Mouse (Mus musculus): ENCODE data around the gene Laptm5. TPM values are rescaled to one million over a fixed set of nuclear protein-coding genes. Genes with fewer than 3 reads are reported as not detected.

Laptm5 gene
- polyA plus RNA-seq, 1 experiment from 2014 or later: 91.2 TPM

GRCm38 (mm10) chr4:130914527-130914926 is 1.6 kb downstream of the Laptm5 start:
- peaks cover 6% of the 10 kb centered on the region for H3K4me1 ChIP-seq (ENCODE audit: control insufficient read depth, low read depth, low read length)
- H3K27ac ChIP-seq (ENCODE audit: low read length): no peak overlapping the region
- H3K36me3 ChIP-seq (ENCODE audit: control insufficient read depth, insufficient read depth): no peaks in the 10 kb centered on the region
- no peak overlapping the region for H3K9ac ChIP-seq (ENCODE audit: low read depth, low read length)
- H3K27me3 ChIP-seq (ENCODE audit: control insufficient read depth, insufficient read depth, low read depth, low read length): no peaks in the 10 kb centered on the region
- no peaks in the 10 kb centered on the region for H3K9me3 ChIP-seq (replicated peaks; ENCODE audit: control insufficient read depth, low read length)
- H3K4me3 ChIP-seq (ENCODE audit: low read depth, low read length): peak overlapping the region; percentile 46
- no peak for ATAC-seq (ENCODE audit: low read depth)
- WGBS (ENCODE audit: insufficient replicate concordance): 16% methylated on average over 7 of the region's 7 CpGs
- peak overlapping the region; percentile 17 for H3K4me2 ChIP-seq (ENCODE audit: low read depth, low read length)

- 18% methylated on average over 12 of the region's 12 CpGs for WGBS (ENCODE audit: insufficient replicate concordance)
- peaks cover 6% of the 10 kb centered on the region for H3K4me1 ChIP-seq (ENCODE audit: control insufficient read depth, low read depth, low read length)
- H3K9ac ChIP-seq (ENCODE audit: low read depth, low read length): no peak overlapping the region
- H3K9me3 ChIP-seq (replicated peaks; ENCODE audit: control insufficient read depth, low read length): no peaks in the 10 kb centered on the region
- H3K4me2 ChIP-seq (ENCODE audit: low read depth, low read length): peak overlapping the region; percentile 22
- no peaks in the 10 kb centered on the region for H3K36me3 ChIP-seq (ENCODE audit: control insufficient read depth, insufficient read depth)
- H3K27me3 ChIP-seq (ENCODE audit: control insufficient read depth, insufficient read depth, low read depth, low read length): no peaks in the 10 kb centered on the region
- H3K27ac ChIP-seq (ENCODE audit: low read length): no peak overlapping the region
- ATAC-seq (ENCODE audit: low read depth): no peak
- H3K4me3 ChIP-seq (ENCODE audit: low read depth, low read length): peak overlapping the region; percentile 46
Measured at GRCm38 (mm10) chr4:130915006-130915667, 2.2 kb downstream of the Laptm5 start.

GRCm38 (mm10) chr4:130915668-130916035 is 2.7 kb downstream of the Laptm5 start:
- peak overlapping the region; percentile 22; the same call in 1 of the 2 replicates for H3K4me2 ChIP-seq (ENCODE audit: low read depth, low read length)
- peak overlapping the region; percentile 46; the same call in 1 of the 2 replicates for H3K4me3 ChIP-seq (ENCODE audit: low read depth, low read length)
- no peaks in the 10 kb centered on the region for H3K27me3 ChIP-seq (ENCODE audit: control insufficient read depth, insufficient read depth, low read depth, low read length)
- no peak for ATAC-seq (ENCODE audit: low read depth)
- peaks cover under 1% of the 10 kb centered on the region for H3K4me1 ChIP-seq (ENCODE audit: control insufficient read depth, low read depth, low read length)
- H3K9ac ChIP-seq (ENCODE audit: low read depth, low read length): no peak overlapping the region
- H3K27ac ChIP-seq (ENCODE audit: low read length): no peak overlapping the region
- no peaks in the 10 kb centered on the region for H3K9me3 ChIP-seq (replicated peaks; ENCODE audit: control insufficient read depth, low read length)
- WGBS (ENCODE audit: insufficient replicate concordance): 31% methylated on average over 7 of the region's 7 CpGs
- H3K36me3 ChIP-seq (ENCODE audit: control insufficient read depth, insufficient read depth): no peaks in the 10 kb centered on the region

- no peak overlapping the region for H3K4me2 ChIP-seq (ENCODE audit: low read depth, low read length)
- H3K27me3 ChIP-seq (ENCODE audit: control insufficient read depth, insufficient read depth, low read depth, low read length): no peaks in the 10 kb centered on the region
- no peak overlapping the region for H3K9ac ChIP-seq (ENCODE audit: low read depth, low read length)
- no peak for ATAC-seq (ENCODE audit: low read depth)
- H3K27ac ChIP-seq (ENCODE audit: low read length): no peak overlapping the region
- no peaks in the 10 kb centered on the region for H3K9me3 ChIP-seq (replicated peaks; ENCODE audit: control insufficient read depth, low read length)
- no peak overlapping the region for H3K4me3 ChIP-seq (ENCODE audit: low read depth, low read length)
- H3K36me3 ChIP-seq (ENCODE audit: control insufficient read depth, insufficient read depth): no peaks in the 10 kb centered on the region
- H3K4me1 ChIP-seq (ENCODE audit: control insufficient read depth, low read depth, low read length): peaks cover 3% of the 10 kb centered on the region
- WGBS (ENCODE audit: insufficient replicate concordance): 51% methylated on average over 7 of the region's 7 CpGs
Measured at GRCm38 (mm10) chr4:130916639-130917038, 3.7 kb downstream of the Laptm5 start.

GRCm38 (mm10) chr4:130917564-130917963 is 4.6 kb downstream of the Laptm5 start:
- WGBS (ENCODE audit: insufficient replicate concordance): 56% methylated on average over 4 of the region's 4 CpGs
- H3K4me3 ChIP-seq (ENCODE audit: low read depth, low read length): no peak overlapping the region

GRCm38 (mm10) chr4:130918805-130919749 is 6.2 kb downstream of the Laptm5 start:
- Histone ChIP-seq H3K27me3 (ENCODE audit: control insufficient read depth, insufficient read depth, low read depth, low read length) (no peaks in the 10 kb centered on the region), H3K4me2 (ENCODE audit: low read depth, low read length) (no peak overlapping the region), H3K4me1 (ENCODE audit: control insufficient read depth, low read depth, low read length) (peaks cover 3% of the 10 kb centered on the region), H3K27ac (ENCODE audit: low read length) (no peak overlapping the region), H3K9ac (ENCODE audit: low read depth, low read length) (no peak overlapping the region), H3K4me3 (ENCODE audit: low read depth, low read length) (no peak overlapping the region), H3K36me3 (ENCODE audit: control insufficient read depth, insufficient read depth) (no peaks in the 10 kb centered on the region), H3K9me3 (replicated peaks; ENCODE audit: control insufficient read depth, low read length) (no peaks in the 10 kb centered on the region)
- ATAC-seq (ENCODE audit: low read depth): no peak
- 45% methylated on average over 10 of the region's 10 CpGs for WGBS (ENCODE audit: insufficient replicate concordance)

More at GRCm38 (mm10) chr4:130917564-130917963, 4.6 kb downstream of the Laptm5 start:
- Histone ChIP-seq H3K36me3 (ENCODE audit: control insufficient read depth, insufficient read depth) (no peaks in the 10 kb centered on the region), H3K27me3 (ENCODE audit: control insufficient read depth, insufficient read depth, low read depth, low read length) (no peaks in the 10 kb centered on the region), H3K9me3 (replicated peaks; ENCODE audit: control insufficient read depth, low read length) (no peaks in the 10 kb centered on the region), H3K27ac (ENCODE audit: low read length) (no peak overlapping the region), H3K4me2 (ENCODE audit: low read depth, low read length) (no peak overlapping the region), H3K4me1 (ENCODE audit: control insufficient read depth, low read depth, low read length) (peaks cover 3% of the 10 kb centered on the region), H3K9ac (ENCODE audit: low read depth, low read length) (no peak overlapping the region)
- ATAC-seq (ENCODE audit: low read depth): no peak

GRCm38 (mm10) chr4:130919750-130920356 is 6.9 kb downstream of the Laptm5 start:
- no peaks in the 10 kb centered on the region for H3K9me3 ChIP-seq (replicated peaks; ENCODE audit: control insufficient read depth, low read length)
- H3K27me3 ChIP-seq (ENCODE audit: control insufficient read depth, insufficient read depth, low read depth, low read length): no peaks in the 10 kb centered on the region
- H3K27ac ChIP-seq (ENCODE audit: low read length): no peak overlapping the region
- H3K4me1 ChIP-seq (ENCODE audit: control insufficient read depth, low read depth, low read length): peaks cover 3% of the 10 kb centered on the region; the same call in 1 of the 2 replicates
- no peaks in the 10 kb centered on the region for H3K36me3 ChIP-seq (ENCODE audit: control insufficient read depth, insufficient read depth)
- H3K9ac ChIP-seq (ENCODE audit: low read depth, low read length): no peak overlapping the region
- H3K4me3 ChIP-seq (ENCODE audit: low read depth, low read length): no peak overlapping the region
- H3K4me2 ChIP-seq (ENCODE audit: low read depth, low read length): no peak overlapping the region
- ATAC-seq (ENCODE audit: low read depth): no peak
- WGBS (ENCODE audit: insufficient replicate concordance): 50% methylated on average over 9 of the region's 9 CpGs

GRCm38 (mm10) chr4:130920951-130921693 is 8.2 kb downstream of the Laptm5 start:
- peaks cover 3% of the 10 kb centered on the region; the same call in 1 of the 2 replicates for H3K4me1 ChIP-seq (ENCODE audit: control insufficient read depth, low read depth, low read length)
- WGBS (ENCODE audit: insufficient replicate concordance): 21% methylated on average over 12 of the region's 12 CpGs
- no peak overlapping the region for H3K9ac ChIP-seq (ENCODE audit: low read depth, low read length)
- H3K9me3 ChIP-seq (replicated peaks; ENCODE audit: control insufficient read depth, low read length): no peaks in the 10 kb centered on the region
- no peaks in the 10 kb centered on the region for H3K36me3 ChIP-seq (ENCODE audit: control insufficient read depth, insufficient read depth)
- H3K27me3 ChIP-seq (ENCODE audit: control insufficient read depth, insufficient read depth, low read depth, low read length): no peaks in the 10 kb centered on the region
- H3K27ac ChIP-seq (ENCODE audit: low read length): no peak overlapping the region
- peak; percentile 35; the same call in 1 of the 2 replicates for ATAC-seq (ENCODE audit: low read depth)
- H3K4me3 ChIP-seq (ENCODE audit: low read depth, low read length): no peak overlapping the region
- H3K4me2 ChIP-seq (ENCODE audit: low read depth, low read length): no peak overlapping the region

All from liver, embryonic 16.5 days (tissue).